Mouse (Mus musculus): ENCODE results near the gene Fancl.

DNA sequence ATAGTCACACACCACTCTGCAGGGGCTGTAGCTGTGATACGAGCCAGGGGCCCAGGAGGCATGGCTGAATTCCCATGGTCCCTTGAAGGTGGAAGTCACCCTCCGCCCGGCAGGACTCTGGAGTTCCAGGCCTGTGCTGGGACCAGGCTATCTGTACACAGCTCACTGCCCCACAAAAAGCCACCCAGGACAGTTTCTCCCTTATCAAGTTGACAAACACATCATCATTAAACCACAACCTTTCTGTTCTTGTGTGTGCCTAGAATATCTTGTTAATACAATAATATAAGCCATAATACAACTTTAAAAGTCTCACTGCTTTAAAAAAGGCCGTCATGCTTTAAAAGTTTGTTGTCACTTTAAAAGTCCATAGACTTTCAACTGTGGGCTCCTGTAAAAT lies 68.1 kb downstream of the Fancl start:
- TF ChIP-seq POLR2A (IDR thresholded peaks at IDR 0.05; ENCODE audit: low read depth, low read length) (no peak), CTCF (IDR thresholded peaks at IDR 0.05; ENCODE audit: borderline replicate concordance, insufficient read depth, low read length) (no peak)
